Mouse (Mus musculus): ENCODE results near the gene Rtl1. TPM values are rescaled to one million over a fixed set of nuclear protein-coding genes. Genes with fewer than 3 reads are reported as not detected.

Rtl1 gene
- 0.69 and 0.74 TPM in 2 replicates for polyA plus RNA-seq (2016; fragmentation: Nextera tagmentation; extraction: Ambion mirVana)

- Histone ChIP-seq H3K27ac (peak within 1 kb of the TSS; percentile 23; the same call in 1 of the 2 replicates), H3K4me1 (peaks cover 51% of the 10 kb centered on the region), H3K4me3 (no peak within 1 kb of the TSS), H3K27me3 (ENCODE audit: low read depth, poor library complexity, severe bottlenecking) (no peaks in the 10 kb centered on the region), H3K9me3 (replicated peaks) (no peaks in the 10 kb centered on the region), H3K36me3 (peaks cover 63% of the 10 kb centered on the region)
- WGBS, result 86% methylated on average over 7 of the region's 7 CpGs
- DNase-seq (ENCODE audit: low spot score), result no peak
These were observed at the start of gene Rtl1 for GRCm38 (mm10) chr12:109600230-109600629. Rtl1 (minus strand) TSS chr12:109600330.

- H3K9me3 ChIP-seq (replicated peaks), result no peaks in the 10 kb centered on the region
- H3K4me3 ChIP-seq, result no peak overlapping the region
- H3K4me1 ChIP-seq, result no peaks in the 10 kb centered on the region
- 56% methylated on average over 3 of the region's 3 CpGs for WGBS
- no peak for DNase-seq (ENCODE audit: low spot score)
- no peaks in the 10 kb centered on the region for H3K27me3 ChIP-seq (ENCODE audit: low read depth, poor library complexity, severe bottlenecking)
- peaks cover 23% of the 10 kb centered on the region for H3K36me3 ChIP-seq
- no peak overlapping the region for H3K27ac ChIP-seq
These were observed 40.5 kb upstream of the Rtl1 start for GRCm38 (mm10) chr12:109640560-109641167.

DNA sequence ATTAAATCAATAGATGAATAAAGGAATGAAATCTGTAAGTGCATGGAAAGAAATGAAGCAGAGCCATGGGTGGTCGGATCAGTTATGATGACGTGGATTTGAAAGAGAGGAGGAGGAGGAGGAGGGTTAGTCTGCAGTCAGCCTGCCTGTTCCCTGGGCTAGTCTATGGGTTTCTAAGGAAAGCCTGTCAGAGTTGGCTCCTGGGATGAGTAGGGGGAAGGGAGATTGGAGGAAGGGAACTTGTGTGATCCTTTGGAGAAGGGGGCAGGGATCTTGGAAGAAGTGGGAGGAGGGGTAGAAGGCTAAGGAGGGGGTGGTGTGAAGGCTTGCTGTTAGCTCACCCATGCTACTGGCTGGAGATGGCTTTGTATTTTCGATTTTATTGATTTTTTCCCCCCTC is 31.9 kb upstream of the Rtl1 start:
- no peak for DNase-seq (ENCODE audit: low spot score)
- H3K4me3 ChIP-seq, result no peak overlapping the region
- H3K27ac ChIP-seq, result no peak overlapping the region
- no peaks in the 10 kb centered on the region for H3K27me3 ChIP-seq (ENCODE audit: low read depth, poor library complexity, severe bottlenecking)
- H3K9me3 ChIP-seq (replicated peaks), result no peaks in the 10 kb centered on the region
- peaks cover 18% of the 10 kb centered on the region for H3K36me3 ChIP-seq
- no peaks in the 10 kb centered on the region for H3K4me1 ChIP-seq
- 61% methylated on average over 3 of the region's 3 CpGs for WGBS

GRCm38 (mm10) chr12:109628887-109629286 is 28.8 kb upstream of the Rtl1 start:
- WGBS, result 96% methylated on average over 1 of the region's 1 CpGs

GRCm38 (mm10) chr12:109626910-109627309 is 26.8 kb upstream of the Rtl1 start:
- Histone ChIP-seq H3K27ac (no peak overlapping the region), H3K27me3 (ENCODE audit: low read depth, poor library complexity, severe bottlenecking) (no peaks in the 10 kb centered on the region), H3K36me3 (peaks cover 33% of the 10 kb centered on the region), H3K9me3 (replicated peaks) (no peaks in the 10 kb centered on the region), H3K4me3 (no peak overlapping the region), H3K4me1 (no peaks in the 10 kb centered on the region)
- WGBS, result 92% methylated on average over 5 of the region's 5 CpGs
- DNase-seq (ENCODE audit: low spot score), result no peak

More at GRCm38 (mm10) chr12:109628887-109629286, 28.8 kb upstream of the Rtl1 start:
- Histone ChIP-seq H3K4me1 (no peaks in the 10 kb centered on the region), H3K36me3 (peaks cover 32% of the 10 kb centered on the region), H3K4me3 (no peak overlapping the region), H3K27ac (no peak overlapping the region), H3K9me3 (replicated peaks) (no peaks in the 10 kb centered on the region), H3K27me3 (ENCODE audit: low read depth, poor library complexity, severe bottlenecking) (no peaks in the 10 kb centered on the region)
- no peak for DNase-seq (ENCODE audit: low spot score)

GRCm38 (mm10) chr12:109620196-109620595 is 20.1 kb upstream of the Rtl1 start:
- H3K9me3 ChIP-seq (replicated peaks), result no peaks in the 10 kb centered on the region
- H3K27ac ChIP-seq, result no peak overlapping the region
- no peaks in the 10 kb centered on the region for H3K27me3 ChIP-seq (ENCODE audit: low read depth, poor library complexity, severe bottlenecking)
- WGBS, result 91% methylated on average over 3 of the region's 3 CpGs
- peaks cover 63% of the 10 kb centered on the region for H3K36me3 ChIP-seq
- H3K4me3 ChIP-seq, result no peak overlapping the region
- no peak for DNase-seq (ENCODE audit: low spot score)
- peaks cover 6% of the 10 kb centered on the region; the same call in 1 of the 2 replicates for H3K4me1 ChIP-seq

- Histone ChIP-seq H3K4me3 (no peak overlapping the region), H3K27me3 (ENCODE audit: low read depth, poor library complexity, severe bottlenecking) (0 out of 2 replicates have a peak, but pooled peaks cover 4% of the 10 kb centered on the region), H3K9me3 (replicated peaks) (no peaks in the 10 kb centered on the region), H3K36me3 (peaks cover 73% of the 10 kb centered on the region), H3K27ac (no peak overlapping the region), H3K4me1 (peaks cover 25% of the 10 kb centered on the region)
- 91% methylated on average over 14 of the region's 14 CpGs for WGBS
- DNase-seq (ENCODE audit: low spot score), result no peak
These were observed 17.9 kb upstream of the Rtl1 start for GRCm38 (mm10) chr12:109617993-109618392.

GRCm38 (mm10) chr12:109617126-109617525 is 17.0 kb upstream of the Rtl1 start:
- DNase-seq (ENCODE audit: low spot score), result no peak
- no peak overlapping the region for H3K27ac ChIP-seq
- no peaks in the 10 kb centered on the region for H3K9me3 ChIP-seq (replicated peaks)
- H3K36me3 ChIP-seq, result peaks cover 82% of the 10 kb centered on the region
- 60% methylated on average over 15 of the region's 15 CpGs for WGBS
- H3K4me1 ChIP-seq, result peaks cover 31% of the 10 kb centered on the region
- H3K27me3 ChIP-seq (ENCODE audit: low read depth, poor library complexity, severe bottlenecking), result 0 out of 2 replicates have a peak, but pooled peaks cover 4% of the 10 kb centered on the region
- no peak overlapping the region for H3K4me3 ChIP-seq

DNA sequence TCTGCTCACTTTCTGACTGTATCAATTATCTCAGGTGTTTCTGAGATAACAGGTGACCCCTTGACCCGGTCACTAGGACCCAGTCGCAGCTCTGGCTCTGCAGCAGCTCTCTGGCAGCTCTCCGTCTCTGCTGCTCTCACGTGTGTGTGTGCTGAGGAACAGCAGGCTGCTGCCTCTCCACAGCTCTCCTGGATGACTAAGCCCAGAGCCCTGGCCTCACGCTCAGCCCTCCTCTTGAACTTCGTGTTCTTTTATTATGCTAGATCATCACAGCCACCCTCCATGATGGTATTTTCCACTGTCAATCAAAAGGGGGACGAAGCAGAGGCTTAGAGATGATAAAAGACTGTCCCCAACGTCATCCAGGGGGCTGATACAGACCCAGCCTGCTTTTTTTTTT is 15.2 kb upstream of the Rtl1 start:
- Histone ChIP-seq H3K27ac (no peak overlapping the region), H3K27me3 (ENCODE audit: low read depth, poor library complexity, severe bottlenecking) (0 out of 2 replicates have a peak, but pooled peaks cover 8% of the 10 kb centered on the region), H3K4me1 (peaks cover 31% of the 10 kb centered on the region), H3K9me3 (replicated peaks) (peaks cover 5% of the 10 kb centered on the region; the same call in 1 of the 2 replicates), H3K4me3 (no peak overlapping the region), H3K36me3 (peaks cover 85% of the 10 kb centered on the region)
- no peak for DNase-seq (ENCODE audit: low spot score)
- WGBS, result 69% methylated on average over 8 of the region's 8 CpGs

DNA sequence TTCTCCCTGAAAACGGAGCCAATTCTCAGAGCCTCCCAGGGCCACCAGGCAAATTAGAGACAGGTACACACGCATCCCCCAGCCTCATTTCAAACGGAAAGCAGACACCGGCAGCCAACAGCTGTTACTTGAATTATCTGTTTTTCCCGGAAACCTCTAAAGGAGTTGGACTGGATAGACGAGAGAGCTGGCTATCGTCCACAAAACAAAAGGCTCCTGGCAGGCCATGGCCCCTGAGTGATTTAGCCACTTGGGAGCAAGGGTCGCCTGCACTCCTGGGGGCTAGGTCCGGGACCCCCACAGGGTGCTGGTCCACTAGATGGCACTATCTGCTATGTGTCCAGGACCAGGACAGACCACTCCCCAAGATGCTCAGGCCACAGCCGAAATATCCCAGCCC is 14.3 kb upstream of the Rtl1 start:
- no peak for DNase-seq (ENCODE audit: low spot score)
- no peak overlapping the region for H3K4me3 ChIP-seq
- WGBS, result 36% methylated on average over 10 of the region's 10 CpGs
- no peak overlapping the region for H3K27ac ChIP-seq
- H3K9me3 ChIP-seq (replicated peaks), result peaks cover 14% of the 10 kb centered on the region
- peaks cover 88% of the 10 kb centered on the region for H3K36me3 ChIP-seq
- peaks cover 31% of the 10 kb centered on the region for H3K4me1 ChIP-seq
- H3K27me3 ChIP-seq (ENCODE audit: low read depth, poor library complexity, severe bottlenecking), result 0 out of 2 replicates have a peak, but pooled peaks cover 8% of the 10 kb centered on the region

- Histone ChIP-seq H3K27me3 (ENCODE audit: low read depth, poor library complexity, severe bottlenecking) (0 out of 2 replicates have a peak, but pooled peaks cover 8% of the 10 kb centered on the region), H3K36me3 (peaks cover 94% of the 10 kb centered on the region), H3K9me3 (replicated peaks) (peaks cover 14% of the 10 kb centered on the region), H3K4me1 (peaks cover 45% of the 10 kb centered on the region), H3K27ac (peak overlapping the region; percentile 51), H3K4me3 (peak overlapping the region; percentile 42)
- 54% methylated on average over 34 of the region's 34 CpGs for WGBS
- DNase-seq (ENCODE audit: low spot score), result peak; percentile 47
These were observed 12.6 kb upstream of the Rtl1 start for GRCm38 (mm10) chr12:109612392-109613385.

- WGBS, result 51% methylated on average over 13 of the region's 13 CpGs
- 0 out of 2 replicates have a peak, but pooled peaks cover 8% of the 10 kb centered on the region for H3K27me3 ChIP-seq (ENCODE audit: low read depth, poor library complexity, severe bottlenecking)
- H3K9me3 ChIP-seq (replicated peaks), result peaks cover 14% of the 10 kb centered on the region
- peak overlapping the region; percentile 66 for H3K27ac ChIP-seq
- peaks cover 92% of the 10 kb centered on the region for H3K36me3 ChIP-seq
- DNase-seq (ENCODE audit: low spot score), result peak; percentile 47
- H3K4me1 ChIP-seq, result peaks cover 63% of the 10 kb centered on the region
- no peak overlapping the region for H3K4me3 ChIP-seq
These were observed 8.7 kb upstream of the Rtl1 start for GRCm38 (mm10) chr12:109608576-109609440.

All from limb, embryonic 10.5 days (tissue).